Mouse (Mus musculus) hematopoietic stem cell, adult 5-6 weeks (primary cell): Measurements from ENCODE around the gene Lhfpl5. TPM values are rescaled to one million over a fixed set of nuclear protein-coding genes. Genes with fewer than 3 reads are reported as not detected.
"Not testable (repeated sequence)": the region's sequence is repeated elsewhere in the genome, so short reads cannot be mapped to it uniquely, and the experiment has no call there.

Experiments
- ATAC-seq, 2 experiments: fragments of 125-278 bp in 1 of 2; replicated peaks in 1 of 2; 2 replicates each; pipeline ENCODE4 v1.8.0; 2016 to 2017; ENCODE audit warnings: inconsistent platforms in 2 of 2, mild to moderate bottlenecking in 2 of 2, moderate number of reproducible peaks in 2 of 2, low read depth in 1 of 2, moderate TSS enrichment in 1 of 2; ENCODE audit not compliant: low FRiP score in 2 of 2, poor library complexity in 2 of 2, severe bottlenecking in 2 of 2, insufficient read depth in 1 of 2, low TSS enrichment in 1 of 2
- total RNA-seq: library from RNA; stranded (forward); fragments of 172-1452, 232-1000 nt; gene quantifications from 2 replicates; pipeline ENCODE4 v1.2.3, GENCODE M21; 2017

Gene Lhfpl5
- 0.13 TPM in 1 of 2 replicates, not detected in the other for total RNA-seq

DNA sequence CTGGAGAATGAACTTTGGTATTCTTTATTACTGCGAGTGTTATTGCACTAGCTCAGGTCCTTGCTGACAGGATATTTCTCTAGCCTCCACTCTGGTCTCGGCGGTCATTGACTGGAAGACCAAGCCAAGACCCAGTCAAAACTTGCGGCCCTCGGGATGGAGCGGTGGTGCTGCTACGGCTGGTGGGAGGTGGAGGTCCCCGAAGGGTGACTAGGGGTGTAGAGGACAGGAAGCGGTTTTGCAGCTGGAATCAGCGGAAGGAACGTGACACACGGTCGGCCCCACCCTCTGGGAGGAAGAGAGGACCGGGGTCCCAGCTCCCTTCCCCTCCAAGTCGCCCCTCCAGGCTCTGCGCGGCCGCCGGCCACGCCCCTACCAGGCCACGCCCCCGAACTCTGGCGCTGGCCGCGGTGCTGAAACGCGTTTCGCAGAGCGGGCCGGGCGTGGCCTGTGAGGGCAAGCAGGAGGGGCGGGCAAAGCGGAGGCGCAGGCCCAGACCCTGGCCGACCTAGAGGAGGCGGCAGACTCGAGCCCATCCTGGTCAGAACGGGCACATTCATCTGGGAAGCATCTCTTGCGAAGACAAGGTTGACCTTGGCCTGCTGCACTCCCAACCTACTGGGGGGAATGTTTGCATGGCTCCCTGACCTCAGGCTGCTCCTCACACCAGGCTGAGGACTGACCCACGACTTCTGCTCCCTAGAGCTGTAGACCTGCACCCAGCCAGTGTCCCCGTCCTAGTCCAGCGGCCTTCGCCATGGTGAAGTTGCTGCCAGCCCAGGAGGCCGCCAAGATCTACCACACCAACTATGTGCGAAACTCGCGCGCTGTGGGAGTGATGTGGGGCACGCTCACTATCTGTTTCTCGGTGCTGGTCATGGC lies at the start of gene Lhfpl5:
Lhfpl5 (plus strand) TSS at position 398 of the 882 bp plus-strand sequence.
- peak; percentile 46 to 76 for ATAC-seq

DNA sequence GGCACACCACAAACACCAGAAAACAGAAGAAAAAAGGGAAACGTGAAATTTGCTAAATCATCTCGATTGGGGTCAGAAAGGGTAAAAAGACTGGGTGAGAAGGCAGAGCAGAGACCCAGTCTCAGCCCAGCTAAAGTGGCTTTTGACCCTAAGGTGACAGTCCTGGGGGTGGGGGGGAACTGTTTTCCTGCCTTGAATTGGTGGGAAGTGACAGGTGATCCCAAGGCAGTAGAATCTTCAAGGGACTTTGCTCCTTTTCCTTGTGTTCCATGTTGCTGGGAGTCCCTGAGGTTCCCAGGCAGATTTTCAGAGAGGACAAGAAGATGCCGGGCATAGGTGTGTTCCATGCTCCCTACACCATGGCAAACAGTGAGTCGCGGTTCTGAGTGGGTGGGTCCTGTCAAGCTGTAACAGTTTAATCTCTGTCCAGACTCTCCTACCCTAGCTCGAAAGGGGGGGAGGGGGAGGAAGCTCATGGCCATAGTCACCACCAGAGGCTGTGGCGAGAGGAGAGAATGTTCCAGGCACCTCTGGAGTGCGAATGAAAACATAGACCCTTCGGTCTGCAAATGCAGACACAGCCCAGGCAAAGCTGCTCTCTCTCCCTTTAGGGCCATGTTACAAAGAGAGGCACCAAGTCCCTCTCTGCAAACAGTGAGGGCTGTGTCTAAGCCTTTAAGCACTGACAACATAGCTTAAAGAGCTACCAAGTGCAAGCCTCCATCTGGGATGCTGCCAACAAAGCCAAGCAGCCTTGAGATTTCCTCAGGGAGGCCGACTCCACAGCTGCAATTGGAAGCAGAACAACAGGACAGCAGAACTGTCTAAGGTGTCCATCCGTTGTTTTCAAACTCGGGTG lies 48.0 kb upstream of the Lhfpl5 start:
- ATAC-seq: no peak

DNA sequence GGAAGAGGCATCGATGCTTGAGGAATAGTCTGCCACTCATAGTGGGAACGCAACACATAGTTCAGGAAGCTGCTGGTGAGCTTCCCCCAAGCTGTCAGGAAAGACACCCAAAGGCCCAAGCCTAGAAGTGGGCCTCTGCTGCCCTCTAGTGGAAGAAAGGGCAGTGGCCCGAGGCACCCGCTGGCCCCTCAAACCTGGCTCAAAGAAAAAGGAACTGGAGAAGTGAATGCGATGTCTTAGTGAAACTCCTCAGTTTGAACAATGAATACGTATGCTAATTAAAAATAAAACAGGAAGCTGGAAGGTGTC lies 47.4 kb upstream of the Lhfpl5 start:
- peak; percentile 71 to 78 for ATAC-seq

DNA sequence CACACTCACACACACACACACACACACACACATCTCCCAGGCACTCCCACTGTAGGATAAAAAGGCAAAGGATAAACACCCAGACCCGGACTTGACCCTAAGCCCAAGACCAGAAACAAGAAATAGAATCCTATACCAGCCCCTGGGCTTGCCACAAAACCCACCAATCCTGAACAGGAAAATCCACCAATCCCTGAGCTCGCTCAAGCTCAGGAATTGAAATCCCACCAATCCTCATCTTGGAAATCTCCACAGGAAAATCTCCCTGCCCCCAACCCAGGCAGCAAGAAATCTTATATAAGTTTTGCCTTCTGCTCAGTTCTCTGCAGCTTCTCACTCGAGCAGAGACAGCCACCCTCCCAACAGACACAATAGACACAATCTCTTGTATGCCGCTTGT lies 46.3 kb upstream of the Lhfpl5 start:
- no peak for ATAC-seq

DNA sequence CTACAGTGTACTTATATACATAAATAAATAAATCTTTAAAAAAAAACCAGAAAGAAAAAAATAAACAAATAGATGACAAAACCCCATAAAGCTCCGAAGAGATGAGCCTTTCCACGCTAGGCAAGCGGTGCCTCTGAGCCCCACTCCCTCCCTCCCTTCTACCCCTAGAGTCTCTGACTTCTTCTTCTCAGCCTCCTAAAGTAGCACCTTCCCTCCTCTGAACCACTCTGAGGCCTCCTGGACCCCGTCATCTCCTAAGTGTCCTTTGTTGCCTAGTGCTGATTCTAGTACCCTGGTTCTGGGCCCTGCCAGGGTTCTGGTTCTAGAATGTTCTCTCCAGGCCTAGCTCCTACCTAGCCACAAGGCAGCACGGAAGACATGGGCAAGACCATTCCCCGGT lies 44.9 kb upstream of the Lhfpl5 start, which contains the start of gene Armc12:
Armc12 (plus strand) TSS at position 301 of the 400 bp plus-strand sequence.
- no peak for ATAC-seq

DNA sequence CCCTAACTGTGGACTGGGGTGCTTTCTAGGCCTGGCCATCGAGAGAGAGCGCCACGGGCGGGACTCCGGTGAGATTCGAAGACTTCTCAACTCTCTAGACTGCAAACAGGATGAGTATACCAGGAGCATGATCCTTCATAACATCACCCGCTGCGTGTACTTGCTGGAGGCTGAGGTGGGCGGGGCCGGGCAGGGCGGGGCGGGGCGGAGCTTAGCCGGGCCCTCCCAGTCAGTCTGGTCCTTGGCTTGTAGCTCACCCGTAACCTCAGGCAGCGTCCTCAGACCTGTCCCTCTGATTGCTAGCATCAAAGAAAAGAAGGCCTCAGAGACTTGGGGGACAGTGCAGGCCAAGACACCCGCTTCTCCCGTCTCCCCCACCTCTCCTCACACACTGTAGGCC lies 43.5 kb upstream of the Lhfpl5 start:
- ATAC-seq: peak in 1 of 2 experiments; percentile 33; a peak in 1 of 4 replicates

DNA sequence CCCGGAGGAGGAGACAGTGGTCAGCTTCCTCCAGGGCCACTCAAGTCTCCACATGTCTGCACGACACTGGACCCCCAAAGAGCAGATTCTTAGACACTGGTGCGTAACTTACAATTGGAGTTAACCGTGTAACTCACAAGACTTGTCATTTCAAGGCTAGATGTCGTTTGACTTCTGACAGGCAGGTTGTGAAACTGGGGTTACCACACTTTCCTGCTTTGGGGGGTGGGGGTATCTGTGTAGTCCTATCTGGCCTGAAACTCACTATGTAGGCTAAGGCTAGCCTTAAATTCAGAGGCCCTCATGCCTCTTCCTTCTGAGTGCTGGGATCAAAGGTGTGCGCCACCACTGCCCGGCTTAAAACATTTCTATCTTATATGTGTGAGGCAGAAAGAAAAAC lies 42.9 kb upstream of the Lhfpl5 start:
- ATAC-seq: no peak

DNA sequence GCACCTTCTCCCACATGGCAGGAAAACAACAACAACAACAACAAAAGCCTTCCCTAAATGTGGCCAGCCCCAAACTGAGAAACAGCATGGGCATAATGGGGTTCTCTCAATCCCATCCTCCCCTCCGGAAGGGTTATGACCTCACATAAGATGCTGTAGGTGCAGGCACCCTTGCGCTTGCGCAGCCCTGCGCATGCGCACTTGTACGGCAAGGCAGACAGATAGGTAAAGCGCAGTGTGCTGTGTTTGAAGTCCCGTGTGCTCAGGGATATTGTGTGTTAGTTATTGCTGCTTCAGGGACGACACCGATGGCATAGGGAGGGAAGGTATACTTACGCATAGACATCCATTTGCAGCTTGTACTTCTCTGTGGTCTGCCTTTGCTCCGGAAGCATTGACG lies 42.1 kb upstream of the Lhfpl5 start:
- ATAC-seq: no peak

DNA sequence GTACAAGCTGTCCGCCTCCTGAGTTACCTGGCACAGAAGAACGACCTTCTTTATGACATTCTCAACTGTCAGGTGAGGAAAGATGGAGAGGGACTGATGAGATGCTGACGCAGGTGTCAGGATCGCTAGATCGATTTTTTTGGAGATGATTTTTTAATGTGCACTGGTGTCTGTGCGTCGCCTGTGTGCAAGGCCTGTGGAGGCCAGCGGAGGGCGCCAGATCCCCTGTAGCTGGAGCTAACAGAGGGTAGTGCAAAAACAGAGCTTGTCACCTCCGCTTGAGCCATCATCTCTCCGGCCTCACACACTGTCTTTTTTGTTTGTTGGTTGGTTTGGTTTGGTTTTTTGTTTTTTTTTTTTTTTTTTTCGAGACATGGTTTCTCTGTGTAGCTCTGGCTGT lies 37.6 kb upstream of the Lhfpl5 start:
- ATAC-seq: no peak

DNA sequence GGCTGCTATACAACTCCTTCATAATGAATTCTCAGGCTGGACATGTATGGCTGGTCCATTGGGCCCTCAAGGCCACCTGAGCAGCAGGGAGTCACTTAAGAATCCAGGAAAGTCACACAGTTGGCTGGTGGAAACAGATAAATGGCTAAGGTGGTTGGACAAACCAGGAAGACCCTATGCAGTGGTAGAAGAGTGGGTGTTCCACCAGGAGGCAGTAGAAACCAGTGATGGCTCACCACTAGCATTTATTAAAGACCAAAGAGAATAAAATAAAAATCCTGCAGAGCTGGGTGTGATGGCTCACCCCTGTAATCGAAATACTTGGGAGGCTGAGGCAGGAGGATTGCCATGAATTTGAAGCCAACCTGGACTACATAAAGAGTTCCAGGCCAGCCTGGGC lies 28.5 kb upstream of the Lhfpl5 start:
- ATAC-seq: no peak

DNA sequence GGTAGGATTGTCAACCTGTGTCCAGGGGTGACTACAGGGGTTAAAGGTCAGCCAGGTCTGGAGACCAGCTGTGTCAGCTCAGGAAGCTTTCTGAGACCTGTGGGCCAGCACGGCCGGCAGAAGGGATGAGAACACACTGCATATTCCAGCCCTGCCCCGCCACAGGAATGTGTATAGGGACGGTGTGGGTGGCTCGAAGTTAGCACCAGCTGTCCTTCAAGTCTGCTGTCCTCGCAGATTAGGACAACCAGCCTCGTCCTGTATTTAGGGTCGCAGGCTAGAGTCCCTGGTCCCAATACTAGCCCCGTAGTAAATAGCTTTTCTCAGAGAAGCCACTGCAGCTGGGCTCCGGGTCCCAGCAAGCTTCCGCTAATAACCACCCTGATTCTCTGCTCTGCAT lies 26.9 kb upstream of the Lhfpl5 start:
- ATAC-seq: no peak

DNA sequence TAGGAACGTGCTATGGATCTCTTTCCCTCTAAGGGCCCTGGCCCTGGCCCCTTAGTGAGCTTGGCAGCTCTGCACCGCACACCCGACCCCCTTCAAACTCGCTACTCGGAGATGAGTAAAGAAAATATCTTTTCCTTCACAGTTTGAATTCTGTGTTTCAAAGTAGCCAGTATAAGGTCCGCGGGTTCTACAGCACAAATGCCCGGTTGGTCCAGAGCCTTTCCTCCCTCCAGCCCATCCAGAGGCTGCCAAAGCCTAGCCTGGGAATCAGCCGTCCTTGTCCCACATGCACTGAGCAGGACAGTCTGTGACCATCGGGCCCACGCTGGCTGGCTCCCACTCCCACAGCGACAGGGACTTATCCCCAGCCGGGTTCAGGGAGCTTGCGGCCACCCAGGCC lies 26.3 kb upstream of the Lhfpl5 start, which contains the start of gene Clpsl2:
Clpsl2 (plus strand) TSS at position 301 of the 400 bp plus-strand sequence.
- no peak for ATAC-seq

DNA sequence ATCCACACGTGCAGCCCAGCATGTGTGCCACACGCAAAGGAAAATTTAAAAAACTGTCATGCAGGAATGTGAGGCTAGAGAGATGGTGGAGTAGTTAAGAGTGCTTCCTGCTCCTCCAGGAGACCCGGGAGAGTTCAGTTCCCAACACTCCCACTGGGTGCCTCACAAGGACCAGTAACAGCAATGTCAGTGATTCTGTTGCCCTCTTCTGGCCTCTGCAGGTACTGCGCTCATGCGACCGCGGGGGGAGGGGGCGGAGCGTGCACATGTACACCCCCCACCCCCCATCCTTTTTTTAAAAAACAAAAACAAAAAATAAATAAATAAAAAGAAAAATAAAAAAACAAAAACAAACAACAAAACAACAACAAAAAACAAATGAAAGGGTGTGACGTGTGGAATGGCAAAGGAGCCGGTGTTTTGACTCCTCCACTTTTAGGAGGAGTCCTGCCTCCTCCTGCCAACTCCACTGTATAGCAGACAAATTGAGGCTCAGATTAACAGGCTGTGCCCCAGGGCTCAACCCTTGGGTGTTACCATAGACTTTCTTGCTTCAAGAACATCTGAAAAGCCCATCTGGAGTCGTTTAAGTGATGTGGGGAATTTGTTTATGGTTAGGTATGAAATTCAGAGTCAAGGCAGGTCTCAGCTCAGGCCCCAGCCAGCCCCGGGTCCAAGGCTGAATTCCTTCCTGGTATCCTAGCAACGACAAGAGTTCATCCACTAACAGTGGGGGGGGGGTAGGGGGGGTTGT lies 22.2 kb upstream of the Lhfpl5 start:
- ATAC-seq: peak; percentile 72 to 75

DNA sequence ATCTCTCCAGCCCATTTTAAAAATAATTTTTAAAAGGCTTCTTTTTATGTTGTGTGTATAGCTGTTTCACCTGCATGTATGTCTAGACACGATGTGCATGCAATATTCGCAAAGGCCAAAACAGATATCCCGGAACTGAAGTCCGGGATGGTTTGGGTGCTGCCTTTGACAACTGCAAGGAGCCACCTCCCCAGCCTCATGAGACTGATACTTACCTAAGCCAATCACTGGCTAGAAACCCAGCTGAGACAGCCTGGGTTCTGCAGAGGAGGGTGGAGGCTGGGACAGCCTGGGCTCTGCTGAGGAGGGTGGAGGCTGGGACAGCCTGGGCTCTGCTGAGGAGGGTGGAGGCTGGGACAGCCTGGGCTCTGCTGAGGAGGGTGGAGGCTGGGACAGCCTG lies 21.4 kb upstream of the Lhfpl5 start:
- not testable (repeated sequence) for ATAC-seq

DNA sequence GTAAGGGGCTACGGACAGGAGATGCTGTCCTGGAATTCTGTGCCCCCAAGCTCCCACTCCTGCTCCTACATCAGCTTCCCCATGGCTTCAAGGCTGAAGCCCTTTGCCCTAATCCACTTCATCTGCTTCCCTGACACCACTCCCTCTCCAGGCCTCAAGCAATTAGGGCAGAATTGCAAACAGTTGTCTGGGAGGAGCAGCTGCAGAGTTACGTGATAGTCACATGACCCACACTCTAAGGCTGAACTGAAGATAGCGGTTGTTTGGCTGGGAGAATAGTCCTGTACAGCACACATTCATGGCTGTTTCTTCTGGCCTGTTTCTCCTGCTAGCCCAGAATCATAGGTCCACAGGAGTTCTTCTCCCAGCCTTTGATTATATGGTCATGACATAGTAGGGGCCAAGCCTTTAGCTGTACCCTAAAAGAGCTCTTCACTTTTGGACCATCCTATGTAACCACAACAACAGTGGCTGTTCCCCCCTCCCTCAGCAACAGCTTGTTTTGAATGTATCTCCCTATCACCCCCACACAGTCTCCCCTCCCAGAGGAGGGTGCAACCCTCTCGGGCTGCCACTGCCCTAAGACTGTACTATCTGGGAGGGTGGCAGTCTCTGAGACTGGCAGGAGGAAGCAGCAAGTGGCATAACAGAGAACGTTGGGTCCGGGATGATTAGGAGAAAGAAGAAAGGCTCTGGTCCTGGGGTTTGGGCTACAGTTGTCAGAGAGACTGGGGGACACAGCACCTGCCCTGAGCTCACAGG lies 18.6 kb upstream of the Lhfpl5 start:
- no peak for ATAC-seq

DNA sequence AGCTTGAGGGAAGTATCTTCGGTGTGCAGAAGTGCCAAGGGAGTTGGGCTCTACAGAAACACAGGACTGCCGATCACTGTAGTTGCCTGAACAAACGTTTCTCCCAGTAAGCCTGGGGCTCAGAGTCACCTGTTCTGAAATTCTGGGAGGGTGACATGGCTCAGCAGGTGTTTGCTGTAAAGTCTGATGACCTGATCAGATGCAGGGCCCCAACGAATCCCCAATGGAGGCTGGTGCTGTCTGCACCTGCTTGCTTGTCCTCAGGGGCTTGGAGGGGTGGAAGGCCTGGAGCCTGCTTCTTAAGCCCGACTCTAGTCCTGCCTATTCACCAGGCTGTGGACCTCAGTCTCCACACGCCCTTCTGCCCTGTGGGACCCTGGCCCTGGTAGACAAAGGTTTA lies 17.7 kb upstream of the Lhfpl5 start:
- ATAC-seq: no peak

DNA sequence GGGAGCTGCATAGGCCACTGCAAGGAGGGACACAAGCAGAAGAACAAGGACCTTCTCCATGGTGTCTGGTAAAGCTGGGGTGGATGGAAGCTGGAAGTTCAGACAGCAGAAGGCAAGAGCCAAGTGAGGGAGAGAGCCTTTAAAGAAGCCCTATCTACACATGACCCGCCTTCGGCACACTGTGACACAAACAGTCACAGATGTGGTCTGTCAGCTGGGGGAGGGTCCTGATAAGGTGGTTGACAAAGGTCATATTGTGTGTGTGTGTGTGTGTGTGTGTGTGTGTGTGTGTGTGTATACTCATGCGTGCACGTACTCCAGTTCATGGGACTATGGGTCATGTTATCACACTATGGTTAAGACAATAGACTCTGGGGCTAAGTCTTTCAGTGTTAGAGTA lies 14.8 kb upstream of the Lhfpl5 start, which contains the start of gene Clps:
Clps (minus strand) TSS at position 169 of the 400 bp plus-strand sequence.
- no peak for ATAC-seq
